Mouse (Mus musculus) cerebellum, adult 2 months (tissue): ENCODE results near the gene Pgpep1l.

Experiments
- CTCF ChIP-seq: fragments of 200-500 bp; IDR thresholded peaks from 2 replicates; pipeline ENCODE4 v1.5.1; 2011; ENCODE audit warnings: low read depth, mild to moderate bottlenecking, control low read depth, low read length, moderate library complexity, borderline replicate concordance; ENCODE audit not compliant: insufficient read depth
- POLR2A ChIP-seq: fragments of 200-500 bp; IDR thresholded peaks from 2 replicates; pipeline ENCODE4 v1.6.1; 2011; ENCODE audit warnings: low read length, control low read depth, borderline replicate concordance; ENCODE audit not compliant: insufficient read depth

DNA sequence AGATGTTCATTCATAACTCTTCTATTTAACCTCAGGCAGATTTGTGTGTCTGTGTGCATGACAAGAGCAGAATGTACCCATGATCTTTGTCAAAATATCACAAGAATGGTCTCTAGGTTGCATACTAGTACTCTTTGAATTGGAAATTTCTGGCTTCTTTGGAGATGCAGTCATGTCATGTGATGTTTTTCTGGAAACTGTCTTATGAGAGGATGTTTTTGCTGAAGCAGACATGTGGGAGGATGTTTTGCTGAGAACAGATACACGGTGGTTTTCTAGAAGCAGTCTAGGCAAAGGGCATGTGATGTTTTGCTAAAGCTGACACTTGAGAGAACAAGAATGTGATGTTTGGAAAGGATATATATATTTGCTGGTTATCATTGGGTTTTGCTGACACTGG is 13.6 kb downstream of the Pgpep1l start:
- TF ChIP-seq POLR2A (no peak), CTCF (no peak)
